Mouse (Mus musculus): Measurements from ENCODE around the gene Pip4k2b.
"Not testable (repeated sequence)": the region's sequence is repeated elsewhere in the genome, so short reads cannot be mapped to it uniquely, and the experiment has no call there.

The Pip4k2b gene

DNA sequence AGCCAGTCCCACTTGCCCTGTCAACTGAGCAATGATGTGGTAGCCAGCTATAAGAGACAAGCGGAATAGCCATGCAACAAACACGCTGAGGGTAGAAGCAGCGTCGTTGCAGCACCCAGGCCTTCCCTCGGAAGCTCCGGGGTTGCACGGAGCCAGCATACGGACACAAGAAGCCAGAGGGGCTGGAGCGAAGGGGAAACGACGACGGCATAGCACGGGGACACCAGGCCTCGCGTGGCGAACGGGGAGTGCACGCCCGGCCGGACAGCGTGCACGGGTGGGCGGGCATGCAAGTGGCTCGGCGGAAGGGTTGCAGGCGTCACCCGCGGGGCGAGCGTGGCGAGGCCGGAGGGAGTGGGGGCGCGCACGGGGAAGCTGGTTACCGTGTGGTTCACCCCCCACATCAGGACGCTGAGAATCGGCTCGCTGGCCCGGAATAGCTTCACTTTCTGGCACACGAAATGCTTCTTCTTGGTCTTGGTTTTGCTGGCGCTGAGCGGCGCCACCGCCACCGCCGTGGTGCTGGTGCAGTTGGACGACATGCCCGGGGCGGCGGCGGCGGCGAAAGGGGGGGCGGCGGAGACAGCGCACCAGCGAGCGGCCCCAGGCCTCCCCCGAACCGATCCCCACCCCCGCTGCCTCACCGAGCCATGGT, at the start of gene Pip4k2b:
Gene Pip4k2b (minus strand): TSS at position 642 of the 655 bp plus-strand sequence.
- DNase-seq (ENCODE audit: extremely low read depth, low read depth, low spot score): no peak

DNA sequence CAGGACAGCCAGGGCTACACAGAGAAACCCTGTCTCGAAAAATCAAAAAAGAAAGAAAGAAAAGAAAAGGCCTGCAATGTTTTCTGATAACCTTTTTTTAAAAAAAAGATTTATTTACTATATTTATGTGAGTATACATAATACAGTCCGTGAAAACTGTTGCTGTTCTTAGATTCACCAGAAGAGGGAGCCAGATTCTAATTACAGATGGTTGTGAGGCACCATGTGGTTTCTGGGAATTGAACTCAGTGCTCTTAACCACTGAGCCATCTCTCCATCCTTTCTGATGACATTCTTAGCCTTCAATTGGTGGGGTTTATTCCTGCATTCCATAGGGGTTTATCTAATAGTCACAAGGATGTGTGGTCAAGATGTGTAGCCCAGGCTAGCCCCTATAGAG, 48.7 kb upstream of the Pip4k2b start:
- no peak for DNase-seq (ENCODE audit: extremely low read depth, low read depth, low spot score)

DNA sequence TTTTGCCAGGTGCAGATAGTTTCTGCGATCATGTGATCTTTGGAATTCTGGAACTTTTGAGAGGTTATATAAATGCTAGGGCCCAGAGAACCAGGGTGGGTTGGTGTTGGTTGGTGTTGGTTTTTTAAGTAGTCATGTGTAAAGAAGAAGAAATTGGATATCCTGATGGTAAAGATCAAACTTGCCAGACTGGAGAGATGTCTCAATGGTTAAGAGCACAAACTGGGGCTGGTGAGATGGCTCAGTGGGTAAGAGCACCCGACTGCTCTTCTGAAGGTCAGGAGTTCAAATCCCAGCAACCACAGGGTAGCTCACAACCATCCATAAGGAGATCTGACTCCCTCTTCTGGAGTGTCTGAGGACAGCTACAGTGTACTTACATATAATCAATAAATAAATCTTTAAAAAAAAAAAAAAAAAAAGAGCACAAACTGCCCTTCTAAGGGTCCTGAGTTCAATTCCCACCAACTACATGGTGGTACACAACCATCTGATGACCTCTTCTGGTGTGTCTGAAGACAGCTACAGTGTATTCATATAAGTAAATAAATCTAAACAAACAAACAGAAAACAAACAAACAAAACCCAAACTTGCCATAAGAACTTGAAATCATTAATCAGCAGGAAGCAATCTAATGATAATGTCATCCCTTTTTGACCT, 46.4 kb upstream of the Pip4k2b start:
- not testable (repeated sequence) for DNase-seq (ENCODE audit: extremely low read depth, low read depth, low spot score)

DNA sequence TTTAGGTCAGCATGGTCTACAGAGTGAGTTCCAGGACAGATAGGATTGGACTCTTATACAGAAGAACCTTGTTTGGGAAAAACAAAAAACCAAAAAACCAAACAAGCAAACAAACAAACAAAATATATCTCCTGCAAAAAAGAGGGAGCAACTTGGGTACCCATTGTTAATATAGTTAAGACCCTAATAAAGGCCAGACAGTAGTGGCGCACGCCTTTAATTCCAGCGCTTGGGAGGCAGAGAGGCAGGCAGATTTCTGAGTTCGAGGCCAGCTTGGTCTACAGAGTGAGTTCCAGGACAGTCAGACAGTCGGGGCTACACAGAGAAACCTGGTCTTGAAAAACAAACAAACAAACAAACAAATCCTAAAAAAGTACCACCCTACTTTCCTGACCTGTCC, 45.2 kb upstream of the Pip4k2b start:
- no peak for DNase-seq (ENCODE audit: extremely low read depth, low read depth, low spot score)

DNA sequence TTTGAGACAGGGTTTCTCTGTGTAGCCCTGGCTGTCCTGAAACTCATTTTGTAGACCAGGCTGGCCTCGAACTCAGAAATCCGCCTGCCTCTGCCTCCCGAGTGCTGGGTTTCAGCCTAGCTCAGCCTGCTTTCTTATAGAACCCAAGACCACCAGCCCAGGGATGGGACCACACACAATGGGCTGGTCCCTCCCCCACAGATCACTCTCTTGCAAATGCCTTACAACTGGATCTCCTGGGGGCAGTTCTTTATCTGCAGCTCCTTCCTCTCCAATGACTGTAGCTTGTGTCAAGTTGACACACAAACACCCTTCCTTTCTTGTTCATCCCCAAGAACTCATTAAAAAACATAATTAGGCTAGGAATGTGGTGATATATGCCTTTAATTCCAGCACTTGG, 43.5 kb upstream of the Pip4k2b start:
- DNase-seq (ENCODE audit: extremely low read depth, low read depth, low spot score): no peak

DNA sequence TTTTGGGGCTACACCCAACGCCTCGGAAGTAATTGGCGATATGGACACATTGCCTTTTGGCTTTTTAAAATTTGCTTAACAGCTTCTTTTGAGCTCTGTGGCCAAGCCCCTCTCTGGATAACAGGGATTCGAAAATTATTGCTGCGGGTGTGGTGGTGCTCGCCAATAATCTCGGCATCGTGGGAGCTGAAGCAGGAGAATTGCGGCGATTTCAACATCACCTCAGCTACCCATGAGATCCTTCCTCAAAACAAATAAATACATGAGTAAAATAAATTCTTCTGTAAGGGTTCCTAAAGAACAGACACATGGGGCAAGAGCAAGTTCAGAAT, 38.0 kb upstream of the Pip4k2b start:
- DNase-seq (ENCODE audit: extremely low read depth, low read depth, low spot score): no peak

DNA sequence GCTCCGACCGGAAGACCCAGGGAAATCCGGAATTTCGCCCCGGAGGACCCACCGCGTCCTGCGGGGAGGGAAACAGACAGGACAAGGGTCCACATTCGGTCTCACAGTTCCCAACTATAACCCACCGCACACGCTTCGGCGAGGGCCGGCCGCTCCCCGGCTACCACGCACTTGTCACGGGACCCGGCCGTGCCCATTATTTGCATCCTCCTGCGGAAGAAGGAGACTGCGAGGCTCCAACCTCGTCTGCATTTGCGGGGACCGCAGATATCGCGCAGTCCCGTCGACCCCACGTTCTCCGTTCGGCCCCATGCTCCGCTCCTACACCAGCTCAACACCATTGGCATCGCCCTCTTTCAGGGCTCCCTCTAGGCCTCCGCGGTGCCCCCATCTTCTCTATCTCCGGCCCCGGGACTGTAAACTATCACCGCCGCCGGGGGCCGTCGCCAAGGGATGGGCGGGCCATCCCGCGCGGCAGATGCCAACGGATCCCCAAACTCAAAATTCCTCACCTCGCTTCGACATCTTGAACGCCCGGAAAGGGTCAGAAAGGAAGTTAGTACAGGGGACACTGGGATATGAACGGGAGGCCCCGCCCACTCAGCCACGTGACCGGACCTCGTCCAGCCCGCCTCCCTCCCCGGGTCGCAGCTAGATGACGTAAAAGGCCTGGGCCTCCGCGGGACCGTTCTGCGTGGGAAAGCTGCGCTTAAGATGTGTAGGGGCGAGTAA, 37.5 kb upstream of the Pip4k2b start, which contains the start of gene Rpl23:
Gene Rpl23 (minus strand): TSS at position 606 of the 732 bp plus-strand sequence.
- DNase-seq (ENCODE audit: extremely low read depth, low read depth, low spot score): peak; percentile 62

DNA sequence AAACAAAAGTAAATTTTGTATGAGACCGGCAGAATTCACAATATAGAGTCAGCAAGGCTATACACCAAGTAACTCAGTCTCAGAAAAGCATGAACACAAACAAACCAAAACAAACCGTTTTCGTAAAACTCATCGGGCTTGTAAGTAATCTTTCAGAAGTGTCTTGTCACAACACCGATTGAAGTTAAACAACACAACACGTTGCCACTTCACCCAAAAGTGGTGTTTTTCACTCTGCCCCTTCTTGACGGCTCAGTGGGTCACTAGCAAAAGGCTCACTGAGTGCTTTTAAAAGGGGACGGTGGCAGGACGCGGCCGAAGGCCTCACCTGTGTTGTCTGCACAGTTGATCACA, 37.0 kb upstream of the Pip4k2b start:
- DNase-seq (ENCODE audit: extremely low read depth, low read depth, low spot score): no peak

DNA sequence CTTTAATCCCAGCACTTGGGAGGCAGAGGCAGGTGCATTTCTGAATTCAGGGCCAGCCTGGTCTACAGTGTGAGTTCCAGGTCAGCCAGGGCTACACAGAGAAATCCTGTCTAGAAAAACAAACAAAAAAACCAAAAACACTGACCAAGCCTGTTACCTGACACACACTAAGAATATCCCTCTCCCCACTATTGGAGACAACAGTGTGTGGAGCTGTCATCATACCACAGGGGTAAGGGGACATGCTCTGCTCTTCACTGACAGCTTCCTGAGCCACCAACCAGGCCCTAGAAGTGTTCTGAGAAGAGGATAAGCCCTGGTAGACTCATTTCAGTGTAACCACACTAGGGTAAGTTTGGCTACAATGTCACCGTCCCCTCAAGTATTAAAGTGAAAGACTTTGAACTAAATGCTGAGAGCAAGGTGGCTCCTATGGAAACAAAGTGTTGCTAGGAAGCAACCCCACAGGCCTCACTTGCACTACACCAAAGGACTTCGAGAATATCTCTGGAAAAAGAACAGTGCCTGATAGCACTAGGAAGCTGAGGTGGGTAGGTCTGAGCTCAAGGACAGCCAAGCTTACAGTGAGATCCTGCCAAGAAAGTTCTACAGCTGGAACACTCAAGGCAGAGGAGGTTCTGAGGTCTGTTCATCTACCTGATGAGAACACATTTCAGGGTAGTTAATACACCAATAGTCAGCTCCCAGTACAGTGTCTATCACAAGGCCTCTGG, 35.6 kb upstream of the Pip4k2b start:
- DNase-seq (ENCODE audit: extremely low read depth, low read depth, low spot score): no peak

DNA sequence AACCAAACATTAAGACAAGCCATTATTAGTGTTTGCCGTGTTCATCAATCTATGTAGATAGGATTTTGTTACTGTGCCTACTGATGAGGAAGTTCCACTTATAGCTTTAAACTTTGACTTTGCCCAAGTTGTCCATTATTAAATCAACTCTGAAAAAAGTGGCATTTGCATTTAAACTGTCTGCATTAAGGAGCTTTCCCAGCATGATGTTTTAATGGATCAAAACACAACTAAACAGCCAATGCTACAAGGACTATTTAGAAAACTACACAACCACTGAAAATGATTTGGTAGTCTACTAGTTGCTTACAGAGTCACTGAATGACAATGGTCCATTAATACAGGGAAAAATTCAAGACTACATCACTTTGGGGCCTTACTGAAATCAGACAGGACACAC, 34.4 kb upstream of the Pip4k2b start:
- no peak for DNase-seq (ENCODE audit: extremely low read depth, low read depth, low spot score)

DNA sequence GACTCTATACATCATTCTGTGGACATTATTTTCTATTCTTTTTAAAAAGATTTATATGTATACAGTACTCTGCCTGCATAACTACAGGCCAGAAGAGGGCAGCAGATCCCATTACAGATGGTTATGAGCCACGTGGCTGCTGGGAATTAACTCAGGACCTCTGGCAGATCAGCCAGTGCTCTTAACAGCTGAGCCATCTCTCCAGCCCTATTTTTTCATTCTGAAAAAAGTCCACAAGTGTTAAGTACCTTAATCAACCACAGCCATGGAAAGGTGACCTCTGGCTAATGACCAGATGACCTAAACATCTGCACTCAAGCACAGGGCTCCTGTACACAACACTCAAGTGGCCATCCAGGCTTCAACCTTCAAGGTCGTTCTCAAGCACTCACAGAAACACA, 32.6 kb upstream of the Pip4k2b start:
- DNase-seq (ENCODE audit: extremely low read depth, low read depth, low spot score): no peak

DNA sequence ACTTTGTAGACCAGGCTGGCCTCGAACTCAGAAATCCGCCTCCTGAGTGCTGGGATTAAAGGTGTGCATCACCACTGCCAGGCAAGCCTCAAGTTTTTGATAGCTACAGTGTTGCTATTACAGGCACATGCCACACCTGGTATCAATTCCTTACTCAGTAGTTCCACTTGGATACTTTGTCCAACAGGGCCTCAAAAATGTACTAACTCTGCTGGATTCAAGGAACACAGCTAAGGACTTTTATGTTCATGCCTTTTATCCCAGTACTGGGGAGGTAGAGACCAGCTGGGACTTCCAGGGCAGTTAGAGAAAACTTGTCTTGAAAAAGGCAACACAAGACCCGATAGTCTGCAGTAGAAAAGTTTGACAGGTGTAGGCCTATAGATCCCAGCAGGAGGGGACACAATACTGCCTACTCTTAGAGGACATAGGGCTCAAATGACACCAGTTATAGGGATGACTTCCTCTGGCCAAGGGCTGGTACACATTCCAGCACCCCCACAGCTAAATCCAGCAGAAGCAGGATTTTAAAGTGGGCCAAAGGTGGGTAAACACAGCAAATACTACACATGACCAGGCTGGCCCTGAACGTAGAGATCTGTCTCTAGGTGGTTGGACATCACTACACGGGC, 32.1 kb upstream of the Pip4k2b start:
- no peak for DNase-seq (ENCODE audit: extremely low read depth, low read depth, low spot score)

DNA sequence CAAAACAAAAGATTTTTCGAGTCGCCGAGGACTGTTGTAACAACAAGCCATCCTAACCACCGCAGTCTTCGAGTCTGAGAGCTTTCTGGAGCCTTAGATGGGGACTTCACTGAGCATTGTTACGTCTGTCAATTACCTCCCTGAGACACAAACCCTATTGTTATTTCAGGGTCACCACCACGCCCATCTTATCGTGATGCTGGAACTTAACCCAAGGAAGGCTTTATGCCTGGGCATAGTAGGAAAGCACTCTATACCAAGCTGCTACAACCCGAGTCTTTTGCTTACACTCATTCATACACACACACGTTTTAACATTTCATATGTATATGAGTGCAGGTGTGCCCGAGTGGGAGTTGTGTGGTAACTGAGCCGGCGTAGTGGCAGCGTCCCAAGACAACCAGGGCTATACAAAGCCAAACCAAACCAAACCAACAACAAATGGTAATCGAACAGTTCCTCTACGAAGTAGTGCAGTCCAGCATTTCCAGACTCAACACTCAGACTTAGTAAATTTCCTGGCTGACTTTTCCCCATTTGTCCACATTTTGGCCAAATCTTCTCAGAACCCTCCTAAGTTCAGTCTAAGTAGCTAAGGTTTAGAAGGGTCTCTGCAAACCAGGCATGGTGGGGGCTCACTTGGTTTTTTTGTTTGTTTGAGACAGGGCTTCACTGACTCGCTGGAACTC, 31.4 kb upstream of the Pip4k2b start, which contains the start of gene 1700001P01Rik:
Gene 1700001P01Rik (minus strand): TSS at position 111 of the 689 bp plus-strand sequence.
- DNase-seq (ENCODE audit: extremely low read depth, low read depth, low spot score): no peak

DNA sequence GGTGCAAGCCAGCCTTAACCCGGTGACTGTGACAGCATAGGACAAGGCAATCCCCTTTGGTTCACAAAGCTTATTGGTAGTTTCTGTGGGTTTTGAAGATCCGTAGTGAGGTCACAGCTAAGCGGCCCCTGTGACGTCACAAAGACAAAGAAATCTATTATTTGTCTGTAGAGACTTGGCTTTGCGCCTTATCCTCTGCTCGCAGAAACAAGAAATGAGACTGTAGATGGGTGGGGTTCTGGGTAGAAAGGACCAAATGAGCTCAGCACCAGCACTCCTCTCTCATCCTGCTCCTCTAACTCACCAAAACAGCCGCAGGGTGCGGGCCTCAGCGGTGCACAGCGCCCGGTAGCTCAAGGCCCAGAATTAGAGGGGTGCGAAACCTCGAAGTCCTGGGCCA, 30.7 kb upstream of the Pip4k2b start:
- DNase-seq (ENCODE audit: extremely low read depth, low read depth, low spot score): no peak

DNA sequence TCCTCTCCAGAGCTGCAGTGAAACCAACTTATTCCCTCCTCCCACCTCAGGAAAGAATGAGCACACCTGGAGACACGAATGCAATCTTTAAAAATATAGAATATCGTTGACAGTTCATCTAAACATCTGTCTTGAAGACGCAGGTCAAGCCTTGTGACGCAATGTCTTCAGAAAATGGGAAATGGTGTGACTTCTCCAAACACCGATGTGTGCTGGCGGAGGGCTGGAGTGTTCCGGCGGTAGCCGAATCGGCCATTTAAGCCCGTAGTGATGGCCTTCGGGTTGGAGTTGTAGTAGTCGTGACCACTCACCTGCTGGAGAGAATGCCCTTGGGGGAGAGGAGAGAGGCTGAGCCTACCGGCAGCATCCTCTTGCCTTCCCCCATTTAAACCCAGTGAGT, 26.9 kb upstream of the Pip4k2b start:
- no peak for DNase-seq (ENCODE audit: extremely low read depth, low read depth, low spot score)

DNA sequence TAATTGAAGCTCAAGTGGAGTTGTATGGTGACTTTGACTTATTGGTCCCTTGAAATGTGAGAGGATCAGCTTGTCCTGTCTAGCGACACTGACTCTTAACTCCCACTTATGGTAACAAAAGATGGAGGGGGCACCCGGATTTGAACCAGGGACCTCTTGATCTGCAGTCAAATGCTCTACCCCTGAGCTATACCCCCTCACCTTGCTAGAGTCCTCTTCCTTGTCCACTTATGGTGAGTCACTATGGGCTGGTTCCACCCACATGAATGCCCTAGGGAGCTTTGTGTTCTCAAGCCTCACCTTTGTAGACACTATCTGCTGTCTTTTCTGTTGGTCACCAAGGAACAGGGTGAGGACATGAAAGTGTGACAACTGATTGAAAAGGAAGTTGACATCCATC, 25.2 kb upstream of the Pip4k2b start:
- DNase-seq (ENCODE audit: extremely low read depth, low read depth, low spot score): no peak

DNA sequence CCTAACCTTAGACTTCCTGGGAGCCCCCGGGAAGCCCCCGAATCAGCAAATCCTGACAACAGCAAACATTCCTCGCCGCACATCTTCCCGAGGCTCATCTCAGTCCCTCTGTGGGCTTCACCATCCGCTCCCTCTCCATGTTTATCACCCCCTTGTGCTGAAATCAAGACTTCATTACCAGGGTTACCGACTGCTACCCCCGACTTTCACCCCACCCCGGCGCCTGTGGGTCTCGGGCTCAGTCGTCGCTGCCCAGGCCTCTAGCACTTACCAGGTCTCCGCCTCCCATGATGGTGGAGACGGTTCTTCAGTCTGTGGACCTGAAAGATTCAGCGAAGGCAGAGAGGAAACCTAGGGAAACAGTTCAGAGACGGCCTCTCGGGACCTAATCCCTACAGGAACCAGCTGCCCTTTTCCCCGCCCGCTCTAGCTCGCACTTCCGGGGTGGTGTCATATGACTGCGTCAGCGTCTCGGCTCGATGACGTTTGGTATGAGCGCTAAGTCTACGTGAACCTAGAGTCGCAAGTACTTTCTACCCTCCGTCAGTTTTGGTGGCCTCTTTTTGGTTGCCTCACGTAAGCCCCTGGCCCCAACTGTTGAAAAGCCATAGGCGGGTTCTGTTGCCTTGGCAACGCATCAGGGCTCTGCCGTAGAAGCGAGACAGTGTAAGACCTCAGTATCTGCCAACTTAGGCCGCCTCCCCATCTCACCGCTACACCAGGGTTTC, 21.8 kb upstream of the Pip4k2b start, which contains the start of gene Cwc25:
Gene Cwc25 (minus strand): TSS at position 403 of the 728 bp plus-strand sequence.
- DNase-seq (ENCODE audit: extremely low read depth, low read depth, low spot score): peak; percentile 47

DNA sequence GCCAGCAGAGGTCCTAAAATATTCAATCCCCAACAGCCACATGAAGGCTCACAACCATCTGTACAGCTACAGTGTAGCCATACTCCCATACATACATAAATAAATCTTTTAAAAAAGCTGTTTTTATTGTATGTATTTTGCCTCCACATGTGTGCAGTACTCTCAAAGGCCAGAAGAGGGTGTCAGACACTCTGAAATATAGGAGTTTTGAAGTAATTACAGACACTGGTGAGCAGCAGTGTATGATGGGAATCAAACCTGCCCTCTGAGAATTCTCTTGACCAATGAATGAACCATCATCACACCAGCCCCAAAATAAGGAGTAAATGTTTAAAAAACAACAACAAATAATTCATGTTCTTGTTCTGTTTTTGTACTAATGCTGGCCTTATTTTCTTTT, 17.1 kb upstream of the Pip4k2b start:
- DNase-seq (ENCODE audit: extremely low read depth, low read depth, low spot score): no peak

DNA sequence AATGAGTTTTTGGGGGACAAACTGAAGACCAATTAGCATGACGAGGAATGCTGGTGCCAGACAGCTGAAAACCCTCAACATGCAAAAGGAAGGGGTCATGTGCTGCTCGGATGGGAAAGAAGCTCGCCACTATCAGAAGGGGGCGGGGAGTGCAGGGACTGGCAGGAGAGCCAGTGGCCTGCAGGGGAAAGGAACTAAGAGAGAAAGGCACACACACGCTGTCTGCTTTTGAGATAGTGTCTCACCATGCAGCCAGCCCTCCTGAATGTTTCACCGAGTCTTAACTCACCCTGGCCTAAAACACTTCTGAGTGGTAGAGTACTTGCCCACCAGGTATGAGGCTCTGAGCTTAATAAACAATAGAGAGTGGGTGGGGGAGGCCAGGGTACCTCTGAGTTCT, 14.4 kb upstream of the Pip4k2b start:
- DNase-seq (ENCODE audit: extremely low read depth, low read depth, low spot score): no peak

DNA sequence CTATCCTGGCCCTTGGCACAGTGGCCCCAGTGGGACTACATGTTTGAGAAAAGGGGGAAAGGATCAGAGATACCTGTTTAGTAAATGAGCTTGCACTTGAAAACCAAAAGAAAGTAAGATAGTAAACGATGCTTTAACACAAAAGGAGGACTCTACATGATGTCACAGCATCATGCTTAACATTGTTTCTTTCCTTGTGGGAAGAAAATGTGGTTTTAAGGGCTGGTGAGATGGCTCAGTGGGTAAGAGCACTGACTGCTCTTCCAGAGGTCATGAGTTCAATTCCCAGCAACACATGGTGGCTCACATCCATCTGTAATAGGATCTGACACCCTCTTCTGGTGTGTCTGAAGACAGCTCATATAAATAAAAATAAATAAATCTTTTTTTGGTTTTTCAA, 13.6 kb upstream of the Pip4k2b start:
- no peak for DNase-seq (ENCODE audit: extremely low read depth, low read depth, low spot score)

Data from fat pad, adult 2 months (tissue).